ENCODE assay signal across 1 mouse cellular context in genomic region chr8:104570436-104571343, GRCm38 (mm10).
TF ChIP-seq lines count a peak whose summit lies in the region.

No protein-coding gene starts in this region.

TF ChIP-seq in MEL, 35 proteins besides CTCF, POLR2A, EP300 and RAD21 (continued from another document):
- peak; percentile 47; the same call in 1 of the 2 replicates for TF ChIP-seq ELF1 (IDR thresholded peaks at IDR 0.05; ENCODE audit: low read depth, low read length)
- TF ChIP-seq USF1 (IDR thresholded peaks at IDR 0.05; ENCODE audit: low read depth, low read length), result no peak
- no peak for TF ChIP-seq MEF2A (IDR thresholded peaks at IDR 0.05; ENCODE audit: extremely low read depth, insufficient replicate concordance, low read depth, low read length, poor library complexity, severe bottlenecking)
- no peak for TF ChIP-seq MAX (IDR thresholded peaks at IDR 0.05; ENCODE audit: low read length)
